Mouse (Mus musculus) ES-Bruce4 (cell line): ENCODE results near the gene Capzb.

Source experiments
- CTCF ChIP-seq: IDR thresholded peaks from one replicate; pipeline ENCODE4 v1.8.1; 2011; ENCODE audit warnings: low read depth, low read length
- EP300 ChIP-seq: IDR thresholded peaks from 2 replicates; pipeline ENCODE4 v1.6.1; 2011; ENCODE audit warnings: low read depth, low read length; ENCODE audit not compliant: insufficient read depth
- POLR2A ChIP-seq: IDR thresholded peaks from one replicate; pipeline ENCODE4 v1.8.1; 2011; ENCODE audit warnings: low read length; ENCODE audit not compliant: insufficient read depth

GRCm38 (mm10) chr4:139246130-139246877, 53.6 kb downstream of the Capzb start:
- TF ChIP-seq CTCF = no peak
- no peak for TF ChIP-seq EP300
- TF ChIP-seq POLR2A = no peak
